Mouse (Mus musculus) kidney, adult 9 months (tissue): Measurements from ENCODE around the gene Lrrc17.
"Not testable (repeated sequence)": the region's sequence is repeated elsewhere in the genome, so short reads cannot be mapped to it uniquely, and the experiment has no call there.

Experiments
- DNase-seq: peaks from one replicate; pipeline ENCODE4 v3.0.0; 2022

Gene Lrrc17

GRCm38 (mm10) chr5:21610996-21611395 is 67.6 kb downstream of the Lrrc17 start:
- no peak for DNase-seq

- DNase-seq = not testable (repeated sequence)
Measured at GRCm38 (mm10) chr5:21614299-21614698, 70.9 kb downstream of the Lrrc17 start.

- DNase-seq = no peak
Measured at GRCm38 (mm10) chr5:21616450-21617009, 73.2 kb downstream of the Lrrc17 start.
